Mouse (Mus musculus): Measurements from ENCODE around the gene Ciita.
A peak's percentile ranks its signal among the peaks of the same experiment; 100 is the strongest.

Ciita gene

GRCm38 (mm10) chr16:10520908-10521614 is 41.2 kb downstream of the Ciita start:
- DNase-seq (ENCODE audit: low spot score) = peak; percentile 79

- peak; percentile 62 for DNase-seq (ENCODE audit: low spot score)
Measured at GRCm38 (mm10) chr16:10522811-10523210, 43.0 kb downstream of the Ciita start.

- no peak for DNase-seq (ENCODE audit: low spot score)
Measured at GRCm38 (mm10) chr16:10523650-10524049, 43.8 kb downstream of the Ciita start.

GRCm38 (mm10) chr16:10524866-10525609 is 45.2 kb downstream of the Ciita start:
- no peak for DNase-seq (ENCODE audit: low spot score)

GRCm38 (mm10) chr16:10525610-10525980 is 45.7 kb downstream of the Ciita start:
- DNase-seq (ENCODE audit: low spot score) = no peak

GRCm38 (mm10) chr16:10527046-10527644 is 47.3 kb downstream of the Ciita start:
- DNase-seq (ENCODE audit: low spot score) = no peak

GRCm38 (mm10) chr16:10528382-10528781 is 48.5 kb downstream of the Ciita start:
- no peak for DNase-seq (ENCODE audit: low spot score)

- DNase-seq (ENCODE audit: low spot score) = no peak
Measured at GRCm38 (mm10) chr16:10530179-10530578, 50.3 kb downstream of the Ciita start.

- no peak for DNase-seq (ENCODE audit: low spot score)
Measured at GRCm38 (mm10) chr16:10533781-10534180, 53.9 kb downstream of the Ciita start.

GRCm38 (mm10) chr16:10534567-10534966 is 54.7 kb downstream of the Ciita start:
- DNase-seq (ENCODE audit: low spot score) = no peak

GRCm38 (mm10) chr16:10536323-10536722 is 56.5 kb downstream of the Ciita start:
- DNase-seq (ENCODE audit: low spot score) = no peak

- no peak for DNase-seq (ENCODE audit: low spot score)
Measured at GRCm38 (mm10) chr16:10536961-10537360, 57.1 kb downstream of the Ciita start.

GRCm38 (mm10) chr16:10540763-10541597 is 61.1 kb downstream of the Ciita start:
- no peak for DNase-seq (ENCODE audit: low spot score)

- DNase-seq (ENCODE audit: low spot score) = peak; percentile 39
Measured at GRCm38 (mm10) chr16:10541598-10541930, 61.7 kb downstream of the Ciita start.

- DNase-seq (ENCODE audit: low spot score) = no peak
Measured at GRCm38 (mm10) chr16:10542266-10542665, 62.4 kb downstream of the Ciita start.

GRCm38 (mm10) chr16:10542698-10543365 is 63.0 kb downstream of the Ciita start, which contains the start of gene Dexi:
Dexi (minus strand) TSS chr16:10543054.
- peak; percentile 99 for DNase-seq (ENCODE audit: low spot score)

- DNase-seq (ENCODE audit: low spot score) = peak; percentile 97
Measured at GRCm38 (mm10) chr16:10544995-10545622, 65.2 kb downstream of the Ciita start, which contains the start of gene Clec16a. Clec16a (plus strand) TSS chr16:10545339.

- no peak for DNase-seq (ENCODE audit: low spot score)
Measured at GRCm38 (mm10) chr16:10546865-10547264, 67.0 kb downstream of the Ciita start.

- peak; percentile 50 for DNase-seq (ENCODE audit: low spot score)
Measured at GRCm38 (mm10) chr16:10548938-10549337, 69.1 kb downstream of the Ciita start.

GRCm38 (mm10) chr16:10549600-10549999 is 69.7 kb downstream of the Ciita start:
- no peak for DNase-seq (ENCODE audit: low spot score)

- DNase-seq (ENCODE audit: low spot score) = no peak
Measured at GRCm38 (mm10) chr16:10551592-10551991, 71.7 kb downstream of the Ciita start.
